ENCODE assay signal across 8 mouse cellular contexts in the genomic region with DNA sequence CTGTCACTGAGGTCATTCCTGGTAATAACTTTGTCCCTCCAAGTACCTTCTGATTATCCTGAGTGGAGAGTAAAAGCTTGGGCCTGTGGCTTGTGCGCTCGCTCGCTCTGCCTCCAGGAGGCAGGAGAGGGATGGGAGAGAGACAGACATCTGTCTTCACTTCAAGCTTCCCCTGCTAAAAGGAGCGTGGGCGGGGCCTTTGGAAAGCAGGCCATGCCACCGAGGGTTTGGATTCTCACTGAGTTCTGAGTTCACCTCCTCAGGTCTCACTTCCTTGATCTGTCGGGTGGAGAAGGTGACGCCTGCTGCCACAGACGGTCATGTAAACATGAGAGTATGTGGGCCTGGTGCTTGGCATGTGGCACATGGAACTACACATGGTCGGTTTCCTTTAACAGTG. TPM values are rescaled to one million over a fixed set of nuclear protein-coding genes. Genes with fewer than 3 reads are reported as not detected.
A peak's percentile ranks its signal among the peaks of the same experiment; 100 is the strongest.
DNase-seq lines count a peak whose midpoint lies in the region; ATAC-seq and TF ChIP-seq lines count a peak whose summit lies in the region.

No protein-coding gene starts in this region.

- peaks cover 15% of the 10 kb centered on the region for H3K4me1 ChIP-seq in forebrain, postnatal 0 days (ENCODE audit: insufficient read depth)
- H3K4me1 ChIP-seq in forebrain, embryonic 10.5 days, result peaks cover 42% of the 10 kb centered on the region
- peaks cover 11% of the 10 kb centered on the region; the same call in 1 of the 2 replicates for H3K4me1 ChIP-seq in midbrain, postnatal 0 days (ENCODE audit: insufficient read depth, low read length)
- H3K4me1 ChIP-seq in midbrain, embryonic 10.5 days, result peaks cover 48% of the 10 kb centered on the region
- H3K4me1 ChIP-seq in forebrain, embryonic 13.5 days, result peaks cover 43% of the 10 kb centered on the region
- H3K4me1 ChIP-seq in hindbrain, embryonic 16.5 days (ENCODE audit: control insufficient read depth, insufficient read depth, low read depth, low read length), result peaks cover 17% of the 10 kb centered on the region

- no peaks in the 10 kb centered on the region for H3K27me3 ChIP-seq in forebrain, postnatal 0 days (ENCODE audit: insufficient read depth, low read length)
- H3K27me3 ChIP-seq in forebrain, embryonic 10.5 days (ENCODE audit: poor library complexity, severe bottlenecking), result no peaks in the 10 kb centered on the region
- no peaks in the 10 kb centered on the region for H3K27me3 ChIP-seq in midbrain, postnatal 0 days (ENCODE audit: insufficient read depth, low read length)
- no peaks in the 10 kb centered on the region for H3K27me3 ChIP-seq in midbrain, embryonic 10.5 days (ENCODE audit: low read depth, poor library complexity, severe bottlenecking)
- no peaks in the 10 kb centered on the region for H3K27me3 ChIP-seq in forebrain, embryonic 13.5 days
- H3K27me3 ChIP-seq in hindbrain, embryonic 16.5 days (replicated peaks; ENCODE audit: control insufficient read depth, insufficient read depth, low read length), result no peaks in the 10 kb centered on the region

- H3K9ac ChIP-seq in forebrain, postnatal 0 days, result no peak overlapping the region
- no peak overlapping the region for H3K9ac ChIP-seq in midbrain, postnatal 0 days (replicated peaks; ENCODE audit: low read length, poor library complexity, severe bottlenecking)
- H3K9ac ChIP-seq in forebrain, embryonic 13.5 days, result no peak overlapping the region
- H3K9ac ChIP-seq in hindbrain, embryonic 16.5 days (ENCODE audit: low read depth, low read length), result no peak overlapping the region

- no peak overlapping the region for H3K4me3 ChIP-seq in forebrain, postnatal 0 days (ENCODE audit: low read depth, low read length)
- H3K4me3 ChIP-seq in forebrain, embryonic 10.5 days, result no peak overlapping the region
- H3K4me3 ChIP-seq in midbrain, postnatal 0 days (ENCODE audit: low read depth, low read length), result no peak overlapping the region
- no peak overlapping the region for H3K4me3 ChIP-seq in midbrain, embryonic 10.5 days
- H3K4me3 ChIP-seq in forebrain, embryonic 13.5 days, result no peak overlapping the region
- no peak overlapping the region for H3K4me3 ChIP-seq in hindbrain, embryonic 16.5 days (ENCODE audit: low read length)

- no peak overlapping the region for H3K4me2 ChIP-seq in forebrain, postnatal 0 days (ENCODE audit: low read depth)
- H3K4me2 ChIP-seq in midbrain, postnatal 0 days (ENCODE audit: low read depth, low read length, poor library complexity, severe bottlenecking), result no peak overlapping the region
- no peak overlapping the region for H3K4me2 ChIP-seq in forebrain, embryonic 13.5 days
- no peak overlapping the region for H3K4me2 ChIP-seq in hindbrain, embryonic 16.5 days (ENCODE audit: low read length)

- no peak overlapping the region for H3K27ac ChIP-seq in forebrain, postnatal 0 days (ENCODE audit: low read depth, low read length)
- no peak overlapping the region for H3K27ac ChIP-seq in forebrain, embryonic 10.5 days
- no peak overlapping the region for H3K27ac ChIP-seq in midbrain, postnatal 0 days (ENCODE audit: low read depth, low read length)
- H3K27ac ChIP-seq in midbrain, embryonic 10.5 days (replicated peaks), result no peak overlapping the region
- H3K27ac ChIP-seq in forebrain, embryonic 13.5 days, result no peak overlapping the region
- no peak overlapping the region for H3K27ac ChIP-seq in hindbrain, embryonic 16.5 days (ENCODE audit: low read depth, low read length)

- peak; percentile 25; the same call in 1 of the 2 replicates for TF ChIP-seq CTCF in forebrain, postnatal 0 days (IDR thresholded peaks at IDR 0.05; ENCODE audit: low read depth)
- TF ChIP-seq CTCF in midbrain, postnatal 0 days (IDR thresholded peaks at IDR 0.05), result peak; percentile 24

- no peak for ATAC-seq in forebrain, postnatal 0 days
- no peak for ATAC-seq in midbrain, postnatal 0 days (ENCODE audit: low FRiP score)
- ATAC-seq in forebrain, embryonic 13.5 days, result no peak
- no peak for ATAC-seq in hindbrain, embryonic 16.5 days

- DNase-seq in forebrain, postnatal 0 days, result no peak
- no peak for DNase-seq in forebrain, embryonic 10.5 days (ENCODE audit: extremely low spot score, low spot score)
- DNase-seq in midbrain, postnatal 0 days (ENCODE audit: low spot score), result peak; percentile 9
- no peak for DNase-seq in midbrain, embryonic 10.5 days (ENCODE audit: low spot score)
- DNase-seq in heart, postnatal 4 days, result peak; percentile 68
- DNase-seq in retina, postnatal 1 day, result peak; percentile 47

- H3K9me3 ChIP-seq in forebrain, postnatal 0 days (ENCODE audit: low read length), result no peaks in the 10 kb centered on the region
- H3K9me3 ChIP-seq in forebrain, embryonic 10.5 days, result no peaks in the 10 kb centered on the region
- no peaks in the 10 kb centered on the region for H3K9me3 ChIP-seq in midbrain, postnatal 0 days (ENCODE audit: low read length)
- no peaks in the 10 kb centered on the region for H3K9me3 ChIP-seq in midbrain, embryonic 10.5 days (replicated peaks)
- H3K9me3 ChIP-seq in forebrain, embryonic 13.5 days (replicated peaks), result no peaks in the 10 kb centered on the region
- H3K9me3 ChIP-seq in hindbrain, embryonic 16.5 days (ENCODE audit: control insufficient read depth, low read length), result no peaks in the 10 kb centered on the region

- peaks cover 9% of the 10 kb centered on the region for H3K36me3 ChIP-seq in forebrain, postnatal 0 days (ENCODE audit: insufficient read depth)
- peaks cover 79% of the 10 kb centered on the region for H3K36me3 ChIP-seq in forebrain, embryonic 10.5 days (replicated peaks)
- H3K36me3 ChIP-seq in midbrain, postnatal 0 days (ENCODE audit: insufficient read depth, low read length), result peaks cover 10% of the 10 kb centered on the region
- H3K36me3 ChIP-seq in midbrain, embryonic 10.5 days, result peaks cover 76% of the 10 kb centered on the region
- H3K36me3 ChIP-seq in forebrain, embryonic 13.5 days (ENCODE audit: poor library complexity, severe bottlenecking), result peaks cover 36% of the 10 kb centered on the region
- peaks cover under 1% of the 10 kb centered on the region; the same call in 1 of the 2 replicates for H3K36me3 ChIP-seq in hindbrain, embryonic 16.5 days (ENCODE audit: control insufficient read depth, insufficient read depth, low read length)

- 63% methylated on average over 10 of the region's 10 CpGs for WGBS in forebrain, postnatal 0 days
- 68% methylated on average over 10 of the region's 10 CpGs for WGBS in forebrain, embryonic 10.5 days
- 77% methylated on average over 10 of the region's 10 CpGs for WGBS in midbrain, postnatal 0 days
- 70% methylated on average over 10 of the region's 10 CpGs for WGBS in midbrain, embryonic 10.5 days
- WGBS in forebrain, embryonic 13.5 days, result 74% methylated on average over 10 of the region's 10 CpGs
- WGBS in hindbrain, embryonic 16.5 days, result 75% methylated on average over 10 of the region's 10 CpGs

RNA-seq across cellular contexts. Expression of gene Bcl7a, which starts 6.8 kb away (rescaled TPM):
- total RNA-seq in forebrain, postnatal 0 days (2014; rRNA removed), result 47.9 and 56.0 TPM in 2 replicates
- polyA plus RNA-seq in forebrain, postnatal 0 days (2015; fragmentation: Nextera tagmentation; extraction: Ambion mirVana), result 37.2 and 38.3 TPM in 2 replicates
- polyA plus RNA-seq in forebrain, embryonic 10.5 days (2016; fragmentation: Nextera tagmentation; extraction: Ambion mirVana), result 38.4 and 41.8 TPM in 2 replicates
- total RNA-seq in midbrain, postnatal 0 days (2014; rRNA removed), result 33.5 and 40.7 TPM in 2 replicates
- polyA plus RNA-seq in midbrain, postnatal 0 days (2015; fragmentation: Nextera tagmentation; extraction: Ambion mirVana), result 21.4 and 21.6 TPM in 2 replicates
- 35.3 and 44.6 TPM in 2 replicates for polyA plus RNA-seq in midbrain, embryonic 10.5 days (2016; fragmentation: Nextera tagmentation; extraction: Ambion mirVana)
- 10 to 100 TPM; 14.1 to 14.8 TPM for total RNA-seq in heart, postnatal 4 days (2021)
- 66.4 and 75.0 TPM in 2 replicates for polyA plus RNA-seq in forebrain, embryonic 13.5 days (2015; fragmentation: Nextera tagmentation; extraction: Ambion mirVana)
- 31.1 and 36.7 TPM in 2 replicates for polyA plus RNA-seq in hindbrain, embryonic 16.5 days (2015; fragmentation: Nextera tagmentation; extraction: Ambion mirVana)

RNA-seq across cellular contexts. Expression of gene Mlxip, which starts 44.2 kb away (rescaled TPM):
- 14.2 and 17.4 TPM in 2 replicates for total RNA-seq in forebrain, postnatal 0 days (2014; rRNA removed)
- 8.4 and 13.3 TPM in 2 replicates for polyA plus RNA-seq in forebrain, postnatal 0 days (2015; fragmentation: Nextera tagmentation; extraction: Ambion mirVana)
- 16.7 and 17.9 TPM in 2 replicates for polyA plus RNA-seq in forebrain, embryonic 10.5 days (2016; fragmentation: Nextera tagmentation; extraction: Ambion mirVana)
- total RNA-seq in midbrain, postnatal 0 days (2014; rRNA removed), result 16.6 and 17.9 TPM in 2 replicates
- polyA plus RNA-seq in midbrain, postnatal 0 days (2015; fragmentation: Nextera tagmentation; extraction: Ambion mirVana), result 9.8 and 11.3 TPM in 2 replicates
- 16.0 and 16.7 TPM in 2 replicates for polyA plus RNA-seq in midbrain, embryonic 10.5 days (2016; fragmentation: Nextera tagmentation; extraction: Ambion mirVana)
- total RNA-seq in heart, postnatal 4 days (2021), result 10 to 100 TPM; 19.2 to 21.0 TPM
- 14.0 and 15.0 TPM in 2 replicates for polyA plus RNA-seq in forebrain, embryonic 13.5 days (2015; fragmentation: Nextera tagmentation; extraction: Ambion mirVana)
- 15.2 and 20.7 TPM in 2 replicates for polyA plus RNA-seq in hindbrain, embryonic 16.5 days (2015; fragmentation: Nextera tagmentation; extraction: Ambion mirVana)

Comparison
In these comparisons a context has a peak if more than half of its experiments do, and no peak if none do; other contexts are left out.
1. DNase-seq: peak in midbrain, postnatal 0 days (single experiment), heart, postnatal 4 days (single experiment) and retina, postnatal 1 day (single experiment); none in forebrain, postnatal 0 days (single experiment), forebrain, embryonic 10.5 days (single experiment) and midbrain, embryonic 10.5 days (single experiment).